Mouse (Mus musculus) heart, adult 2 months (tissue): ENCODE data around the gene Tln2.

Experiments
- CTCF ChIP-seq: fragments of 200-600 bp; IDR thresholded peaks from 2 replicates; pipeline ENCODE4 v1.8.1; 2022; ENCODE audit warnings: antibody characterized with exemption, mild to moderate bottlenecking, moderate library complexity
- EP300 ChIP-seq: fragments of 200-500 bp; IDR thresholded peaks from 2 replicates; pipeline ENCODE4 v1.6.1; 2011; ENCODE audit warnings: low read depth, low read length, control low read depth; ENCODE audit not compliant: insufficient read depth
- POLR2A ChIP-seq: fragments of 200-500 bp; IDR thresholded peaks from 2 replicates; pipeline ENCODE4 v1.6.1; 2011; ENCODE audit warnings: mild to moderate bottlenecking, low read depth, low read length, control low read depth; ENCODE audit not compliant: insufficient read depth

DNA sequence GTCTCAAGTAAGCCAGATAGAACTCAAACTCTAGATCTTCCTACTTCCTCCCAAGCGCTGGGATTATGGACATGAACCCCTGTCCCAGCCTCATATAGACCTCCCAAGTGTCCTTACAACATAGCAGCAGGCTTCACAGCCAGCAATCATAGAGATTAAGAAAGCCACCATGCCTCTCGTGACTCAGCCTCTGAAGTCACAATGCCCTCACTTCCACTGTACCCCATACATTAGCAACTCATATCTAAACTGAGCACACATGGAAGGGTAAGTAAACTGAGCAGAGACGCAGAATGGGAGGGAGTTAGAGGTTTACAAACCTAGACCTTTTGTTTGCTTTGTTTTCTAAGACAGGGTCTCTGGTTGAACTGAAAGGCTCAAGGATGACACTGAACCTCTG is 13.7 kb downstream of the Tln2 start:
- no peak for TF ChIP-seq CTCF
- TF ChIP-seq POLR2A, result no peak
- no peak for TF ChIP-seq EP300
